Mouse (Mus musculus) skeletal muscle tissue, adult 2 months (tissue): ENCODE results near the gene F2rl3.

ENCODE experiments used
- DNase-seq: peaks from one replicate; pipeline ENCODE4 v3.0.0-alpha.2; 2012; ENCODE audit warnings: low read depth, low spot score

Gene F2rl3

GRCm38 (mm10) chr8:72761322-72762051 is at the start of gene F2rl3:
F2rl3 (plus strand) TSS chr8:72761880.
- no peak for DNase-seq

GRCm38 (mm10) chr8:72712569-72712968 is 49.1 kb upstream of the F2rl3 start:
- DNase-seq: no peak

- DNase-seq: no peak
Observed at GRCm38 (mm10) chr8:72716594-72716993, 45.1 kb upstream of the F2rl3 start.

- DNase-seq: no peak
Observed at GRCm38 (mm10) chr8:72720541-72720940, 41.1 kb upstream of the F2rl3 start.

GRCm38 (mm10) chr8:72722769-72723650 is 38.7 kb upstream of the F2rl3 start, which contains the start of gene Sin3b:
Sin3b (plus strand) TSS chr8:72723285.
- peak; percentile 81 for DNase-seq

GRCm38 (mm10) chr8:72723651-72724001 is 38.1 kb upstream of the F2rl3 start:
- no peak for DNase-seq

GRCm38 (mm10) chr8:72728636-72729035 is 33.0 kb upstream of the F2rl3 start:
- DNase-seq: no peak

GRCm38 (mm10) chr8:72735001-72735400 is 26.7 kb upstream of the F2rl3 start:
- no peak for DNase-seq

GRCm38 (mm10) chr8:72736868-72737267 is 24.8 kb upstream of the F2rl3 start:
- no peak for DNase-seq

GRCm38 (mm10) chr8:72746061-72746460 is 15.6 kb upstream of the F2rl3 start:
- peak; percentile 27 for DNase-seq

GRCm38 (mm10) chr8:72749846-72750245 is 11.8 kb upstream of the F2rl3 start:
- no peak for DNase-seq

GRCm38 (mm10) chr8:72750266-72750665 is 11.4 kb upstream of the F2rl3 start:
- no peak for DNase-seq

GRCm38 (mm10) chr8:72751126-72751525 is 10.6 kb upstream of the F2rl3 start:
- DNase-seq: no peak

GRCm38 (mm10) chr8:72752289-72752688 is 9.4 kb upstream of the F2rl3 start:
- DNase-seq: no peak

GRCm38 (mm10) chr8:72753165-72753564 is 8.5 kb upstream of the F2rl3 start:
- no peak for DNase-seq

- no peak for DNase-seq
Observed at GRCm38 (mm10) chr8:72753781-72754180, 7.9 kb upstream of the F2rl3 start.

GRCm38 (mm10) chr8:72756031-72756430 is 5.6 kb upstream of the F2rl3 start:
- no peak for DNase-seq

GRCm38 (mm10) chr8:72756771-72757390 is 4.8 kb upstream of the F2rl3 start:
- DNase-seq: no peak

GRCm38 (mm10) chr8:72757426-72758195 is 4.1 kb upstream of the F2rl3 start:
- no peak for DNase-seq

- DNase-seq: no peak
Observed at GRCm38 (mm10) chr8:72758310-72758709, 3.4 kb upstream of the F2rl3 start.

GRCm38 (mm10) chr8:72760216-72760615 is 1.5 kb upstream of the F2rl3 start:
- DNase-seq: no peak

GRCm38 (mm10) chr8:72762306-72762705 is 626 bp downstream of the F2rl3 start:
- DNase-seq: no peak
